Mouse (Mus musculus): ENCODE data around the gene Lrp8. TPM values are rescaled to one million over a fixed set of nuclear protein-coding genes. Genes with fewer than 3 reads are reported as not detected.

Gene Lrp8
- polyA plus RNA-seq, 1 experiment, result 45.6 TPM

DNA sequence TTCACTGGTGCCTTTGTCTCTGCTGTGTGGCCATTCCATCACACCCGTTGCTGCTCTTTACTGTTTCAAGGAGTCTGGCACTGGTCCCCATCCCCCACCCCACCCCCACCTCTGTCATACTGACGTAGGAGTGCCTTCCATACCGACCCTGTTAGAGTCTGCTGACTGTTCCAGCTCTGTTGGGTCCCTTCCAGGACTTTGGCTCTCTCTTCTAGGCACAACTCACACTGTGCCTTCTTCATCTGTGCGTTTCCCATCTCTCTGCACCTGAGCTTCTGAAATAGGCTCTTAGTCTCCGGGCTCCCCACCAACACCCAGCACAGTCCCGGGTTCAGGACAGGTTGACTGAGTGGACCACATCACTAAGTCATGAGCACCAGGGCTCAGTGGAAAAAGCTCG lies 44.7 kb downstream of the Lrp8 start:
- Histone ChIP-seq H3K36me3 (ENCODE audit: control insufficient read depth, insufficient read depth, low read length) (no peaks in the 10 kb centered on the region), H3K27ac (ENCODE audit: control insufficient read depth, insufficient read depth, low read length) (no peak overlapping the region), H3K4me1 (replicated peaks; ENCODE audit: control insufficient read depth, insufficient read depth, low read length) (no peaks in the 10 kb centered on the region), H3K4me3 (ENCODE audit: control insufficient read depth, insufficient read depth, low read length) (no peak overlapping the region), H3K27me3 (ENCODE audit: control insufficient read depth, insufficient read depth, low read length) (no peaks in the 10 kb centered on the region)
- no peak for DNase-seq
- no peak for TF ChIP-seq CTCF (IDR thresholded peaks at IDR 0.05; ENCODE audit: borderline replicate concordance, control insufficient read depth, extremely low read depth, insufficient read depth, low read length, poor library complexity)
- TF ChIP-seq POLR2A (IDR thresholded peaks at IDR 0.05; ENCODE audit: control insufficient read depth, extremely low read depth, insufficient read depth, low read length, poor library complexity), result no peak
- 96% methylated on average over 7 of the region's 7 CpGs for WGBS

DNA sequence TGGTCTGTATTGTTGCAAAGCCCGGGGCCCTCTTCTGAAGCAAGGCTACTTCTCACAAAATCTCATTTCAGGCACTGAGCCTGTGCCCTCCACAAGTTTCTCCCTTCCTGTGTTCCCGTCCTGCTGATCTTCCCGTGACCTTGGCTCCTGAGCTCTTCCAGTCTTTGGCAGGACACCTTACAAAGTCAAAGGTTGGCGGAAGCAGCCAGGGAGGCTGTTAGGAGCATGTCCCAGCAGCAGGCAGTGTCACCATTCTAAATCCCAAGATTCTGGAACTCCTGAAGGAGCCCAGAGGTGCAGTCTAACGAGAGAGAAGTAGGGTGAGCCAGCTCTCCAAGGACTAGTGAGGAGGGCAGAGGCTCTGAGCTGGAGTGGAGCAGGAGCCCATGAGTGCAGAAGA lies 46.5 kb downstream of the Lrp8 start:
- H3K36me3 ChIP-seq (ENCODE audit: control insufficient read depth, insufficient read depth, low read length), result no peaks in the 10 kb centered on the region
- 93% methylated on average over 5 of the region's 5 CpGs for WGBS
- no peak for DNase-seq
- H3K27me3 ChIP-seq (ENCODE audit: control insufficient read depth, insufficient read depth, low read length), result no peaks in the 10 kb centered on the region
- no peak overlapping the region for H3K27ac ChIP-seq (ENCODE audit: control insufficient read depth, insufficient read depth, low read length)
- no peak for TF ChIP-seq CTCF (IDR thresholded peaks at IDR 0.05; ENCODE audit: borderline replicate concordance, control insufficient read depth, extremely low read depth, insufficient read depth, low read length, poor library complexity)
- TF ChIP-seq POLR2A (IDR thresholded peaks at IDR 0.05; ENCODE audit: control insufficient read depth, extremely low read depth, insufficient read depth, low read length, poor library complexity), result no peak
- H3K4me3 ChIP-seq (ENCODE audit: control insufficient read depth, insufficient read depth, low read length), result no peak overlapping the region
- no peaks in the 10 kb centered on the region for H3K4me1 ChIP-seq (replicated peaks; ENCODE audit: control insufficient read depth, insufficient read depth, low read length)

DNA sequence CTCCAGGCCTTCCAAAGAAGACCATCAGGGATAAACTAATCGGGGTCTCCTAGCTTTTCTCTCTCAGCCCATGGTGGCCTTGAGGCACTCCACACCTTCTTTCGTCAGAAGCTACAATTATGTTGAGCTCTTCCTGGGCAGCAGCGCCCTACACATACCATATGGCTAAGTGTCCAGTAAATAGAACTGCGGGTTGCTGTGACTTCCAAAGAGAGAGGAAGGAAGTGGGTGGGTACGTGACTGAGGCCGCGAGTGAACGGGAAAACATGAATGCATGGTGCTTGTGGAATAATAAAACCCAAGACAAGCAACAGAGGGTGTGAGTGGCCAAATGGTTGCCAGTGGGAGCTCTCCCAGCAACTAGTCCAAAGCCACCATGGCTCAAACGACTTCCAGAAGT lies 47.6 kb downstream of the Lrp8 start:
- Histone ChIP-seq H3K27me3 (ENCODE audit: control insufficient read depth, insufficient read depth, low read length) (no peaks in the 10 kb centered on the region), H3K27ac (ENCODE audit: control insufficient read depth, insufficient read depth, low read length) (no peak overlapping the region), H3K4me3 (ENCODE audit: control insufficient read depth, insufficient read depth, low read length) (no peak overlapping the region), H3K4me1 (replicated peaks; ENCODE audit: control insufficient read depth, insufficient read depth, low read length) (no peaks in the 10 kb centered on the region), H3K36me3 (ENCODE audit: control insufficient read depth, insufficient read depth, low read length) (no peaks in the 10 kb centered on the region)
- TF ChIP-seq CTCF (IDR thresholded peaks at IDR 0.05; ENCODE audit: borderline replicate concordance, control insufficient read depth, extremely low read depth, insufficient read depth, low read length, poor library complexity) (no peak), POLR2A (IDR thresholded peaks at IDR 0.05; ENCODE audit: control insufficient read depth, extremely low read depth, insufficient read depth, low read length, poor library complexity) (no peak)
- WGBS, result 82% methylated on average over 9 of the region's 9 CpGs
- no peak for DNase-seq

DNA sequence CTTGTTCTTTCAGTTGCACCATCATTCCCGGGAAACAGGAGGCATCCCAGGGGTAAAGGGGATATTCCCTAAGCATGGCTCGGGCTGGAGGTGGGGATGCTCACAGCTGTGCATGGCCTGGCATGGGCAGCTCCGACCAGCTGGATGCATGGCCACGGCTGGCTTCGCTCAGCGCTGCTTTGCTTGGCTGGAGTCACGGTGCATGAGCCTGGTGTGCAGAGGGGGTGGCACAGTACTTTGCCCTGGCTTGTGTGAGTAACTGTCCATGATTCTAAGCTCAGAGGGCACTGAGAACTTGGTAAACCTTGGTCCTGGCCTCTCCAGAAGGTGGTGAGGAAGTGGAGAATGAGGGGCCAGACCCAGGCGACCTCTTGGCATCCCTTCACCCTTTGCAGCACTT lies 48.0 kb downstream of the Lrp8 start:
- H3K27ac ChIP-seq (ENCODE audit: control insufficient read depth, insufficient read depth, low read length), result no peak overlapping the region
- no peak for DNase-seq
- H3K36me3 ChIP-seq (ENCODE audit: control insufficient read depth, insufficient read depth, low read length), result no peaks in the 10 kb centered on the region
- H3K4me1 ChIP-seq (replicated peaks; ENCODE audit: control insufficient read depth, insufficient read depth, low read length), result no peaks in the 10 kb centered on the region
- H3K4me3 ChIP-seq (ENCODE audit: control insufficient read depth, insufficient read depth, low read length), result no peak overlapping the region
- no peaks in the 10 kb centered on the region for H3K27me3 ChIP-seq (ENCODE audit: control insufficient read depth, insufficient read depth, low read length)
- no peak for TF ChIP-seq POLR2A (IDR thresholded peaks at IDR 0.05; ENCODE audit: control insufficient read depth, extremely low read depth, insufficient read depth, low read length, poor library complexity)
- TF ChIP-seq CTCF (IDR thresholded peaks at IDR 0.05; ENCODE audit: borderline replicate concordance, control insufficient read depth, extremely low read depth, insufficient read depth, low read length, poor library complexity), result no peak
- WGBS, result 94% methylated on average over 8 of the region's 8 CpGs

DNA sequence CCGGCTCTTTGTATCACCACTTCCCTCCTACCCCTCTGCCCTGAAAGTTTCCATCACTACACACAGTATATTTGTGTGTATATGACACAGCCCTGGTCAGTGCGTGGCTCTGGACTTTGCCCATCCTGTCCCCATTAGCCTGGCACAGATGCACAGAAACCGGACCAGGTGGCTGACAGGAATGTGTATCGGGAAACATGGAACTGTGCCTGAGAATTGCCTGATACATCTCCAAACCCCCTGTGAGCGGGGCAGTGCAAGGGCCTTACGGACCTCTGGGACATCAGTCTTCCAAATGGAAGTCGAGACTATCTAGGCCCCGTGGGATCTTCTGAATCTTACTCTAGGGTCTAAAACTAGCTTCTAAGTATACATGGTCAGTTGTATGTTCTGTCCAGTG lies 51.3 kb downstream of the Lrp8 start:
- Histone ChIP-seq H3K4me3 (ENCODE audit: control insufficient read depth, insufficient read depth, low read length) (no peak overlapping the region), H3K27me3 (ENCODE audit: control insufficient read depth, insufficient read depth, low read length) (no peaks in the 10 kb centered on the region), H3K27ac (ENCODE audit: control insufficient read depth, insufficient read depth, low read length) (no peak overlapping the region), H3K4me1 (replicated peaks; ENCODE audit: control insufficient read depth, insufficient read depth, low read length) (no peaks in the 10 kb centered on the region), H3K36me3 (ENCODE audit: control insufficient read depth, insufficient read depth, low read length) (no peaks in the 10 kb centered on the region)
- 99% methylated on average over 8 of the region's 8 CpGs for WGBS
- DNase-seq, result no peak
- TF ChIP-seq POLR2A (IDR thresholded peaks at IDR 0.05; ENCODE audit: control insufficient read depth, extremely low read depth, insufficient read depth, low read length, poor library complexity) (no peak), CTCF (IDR thresholded peaks at IDR 0.05; ENCODE audit: borderline replicate concordance, control insufficient read depth, extremely low read depth, insufficient read depth, low read length, poor library complexity) (no peak)

DNA sequence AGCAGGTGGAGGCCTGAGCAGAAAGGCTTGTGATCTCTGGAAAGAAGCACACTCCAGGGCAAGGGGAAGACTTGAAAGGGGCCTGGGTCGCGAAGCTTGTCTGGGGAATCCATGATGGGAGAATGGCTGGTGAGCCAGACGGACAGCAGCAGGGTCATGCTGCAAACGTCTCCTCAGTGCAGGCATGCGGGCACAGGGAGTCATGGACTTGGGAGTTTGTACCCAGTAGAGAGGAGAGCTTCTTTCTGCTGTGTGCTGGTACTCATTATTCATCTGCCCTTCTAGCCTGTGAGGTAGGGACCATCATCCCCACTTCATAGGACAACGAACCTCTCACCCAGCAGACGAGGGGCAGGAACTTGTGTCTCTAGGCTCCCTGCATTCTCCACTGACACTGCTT lies 51.8 kb downstream of the Lrp8 start:
- Histone ChIP-seq H3K4me1 (replicated peaks; ENCODE audit: control insufficient read depth, insufficient read depth, low read length) (no peaks in the 10 kb centered on the region), H3K27ac (ENCODE audit: control insufficient read depth, insufficient read depth, low read length) (no peak overlapping the region), H3K4me3 (ENCODE audit: control insufficient read depth, insufficient read depth, low read length) (no peak overlapping the region), H3K36me3 (ENCODE audit: control insufficient read depth, insufficient read depth, low read length) (0 out of 2 replicates have a peak, but pooled peaks cover 3% of the 10 kb centered on the region), H3K27me3 (ENCODE audit: control insufficient read depth, insufficient read depth, low read length) (no peaks in the 10 kb centered on the region)
- no peak for TF ChIP-seq CTCF (IDR thresholded peaks at IDR 0.05; ENCODE audit: borderline replicate concordance, control insufficient read depth, extremely low read depth, insufficient read depth, low read length, poor library complexity)
- TF ChIP-seq POLR2A (IDR thresholded peaks at IDR 0.05; ENCODE audit: control insufficient read depth, extremely low read depth, insufficient read depth, low read length, poor library complexity), result no peak
- 95% methylated on average over 7 of the region's 7 CpGs for WGBS
- DNase-seq, result no peak
